Mouse (Mus musculus): ENCODE results near the gene Nuak2. TPM values are rescaled to one million over a fixed set of nuclear protein-coding genes. Genes with fewer than 3 reads are reported as not detected.
A peak's percentile ranks its signal among the peaks of the same experiment; 100 is the strongest.

Nuak2 gene
- polyA plus RNA-seq, 1 experiment from 2014 or later: 13.4 TPM

DNA sequence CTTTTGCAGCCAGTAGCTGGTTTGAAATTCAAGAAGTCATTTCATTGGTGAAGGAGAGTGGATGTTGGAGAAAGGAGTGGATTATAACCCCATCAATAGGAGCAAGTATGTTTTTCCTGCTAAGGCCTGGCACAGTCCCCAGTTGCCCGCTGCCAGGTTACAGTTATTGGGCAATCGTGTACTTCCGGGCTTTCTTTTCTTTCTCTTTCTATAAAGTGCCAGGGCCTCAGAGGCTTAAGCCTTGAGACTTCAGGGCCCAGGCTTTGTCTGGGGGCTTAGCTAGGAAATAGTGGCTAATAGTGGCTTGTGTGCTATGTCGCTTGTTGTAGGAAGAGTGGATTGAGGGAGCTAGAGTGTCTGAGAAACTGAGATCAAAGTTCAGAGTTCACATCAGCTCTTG, 1.5 kb downstream of the Nuak2 start:
- peak overlapping the region; percentile 49 for H3K27ac ChIP-seq (ENCODE audit: low read length)
- no peaks in the 10 kb centered on the region for H3K36me3 ChIP-seq (ENCODE audit: control insufficient read depth, insufficient read depth)
- H3K9ac ChIP-seq (replicated peaks; ENCODE audit: low read depth, low read length): peak overlapping the region; percentile 1; the same call in 1 of the 2 replicates
- no peaks in the 10 kb centered on the region for H3K27me3 ChIP-seq (replicated peaks; ENCODE audit: control insufficient read depth, insufficient read depth, low read length)
- peak; percentile 14; the same call in 1 of the 2 replicates for ATAC-seq
- H3K4me2 ChIP-seq (ENCODE audit: low read length): peak overlapping the region; percentile 88
- H3K9me3 ChIP-seq (ENCODE audit: control insufficient read depth, low read length): no peaks in the 10 kb centered on the region
- WGBS: 7% methylated on average over 4 of the region's 4 CpGs
- peak overlapping the region; percentile 73 for H3K4me3 ChIP-seq (replicated peaks; ENCODE audit: low read length)
- H3K4me1 ChIP-seq (replicated peaks; ENCODE audit: control insufficient read depth, insufficient read depth, low read length): peaks cover 42% of the 10 kb centered on the region

DNA sequence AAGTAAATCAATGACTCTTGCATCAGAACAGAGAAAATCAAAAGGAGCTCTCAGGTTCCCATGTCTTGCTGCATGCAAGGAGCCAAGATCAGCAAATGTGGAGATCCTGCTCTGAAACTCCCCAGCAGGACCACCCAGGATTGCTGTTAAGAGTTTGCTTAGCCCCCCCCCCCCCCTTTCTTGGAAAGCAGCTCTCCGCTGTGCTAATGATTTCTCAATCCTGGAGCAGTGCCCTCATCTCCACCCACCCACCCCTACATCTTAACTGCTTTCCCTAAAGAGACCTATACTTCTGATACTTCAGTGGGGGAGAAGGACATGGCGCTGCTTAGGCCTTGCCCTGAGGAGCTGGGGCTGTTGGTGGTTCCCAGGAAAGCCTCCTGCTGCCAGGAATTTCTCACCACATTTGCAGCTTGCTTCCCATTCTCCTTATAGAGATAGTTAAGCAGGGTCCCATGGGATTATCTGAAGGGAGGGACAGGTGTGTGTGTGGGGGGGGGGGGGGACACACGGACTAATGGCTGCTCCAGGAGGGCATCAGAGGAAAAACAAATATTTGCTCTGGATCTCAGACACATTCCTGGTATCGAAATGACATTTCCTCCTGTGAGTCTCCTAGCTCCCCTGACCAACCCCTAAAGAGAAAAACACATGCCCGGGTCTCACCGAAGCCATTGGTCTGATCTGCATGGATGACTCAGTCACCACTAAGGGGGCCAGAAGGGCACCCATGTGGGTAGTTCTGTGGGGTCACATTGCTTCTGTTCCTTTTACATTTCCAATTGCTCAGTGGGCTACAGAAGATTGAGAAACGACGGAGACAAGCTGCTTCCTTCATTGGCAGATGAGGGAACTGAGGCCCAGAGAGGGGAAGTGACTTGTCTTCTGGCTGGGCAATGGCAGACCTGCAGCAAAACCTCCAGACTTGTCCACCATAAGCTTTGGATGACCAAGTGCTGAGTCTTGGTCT, 2.3 kb downstream of the Nuak2 start:
- Histone ChIP-seq H3K4me1 (replicated peaks; ENCODE audit: control insufficient read depth, insufficient read depth, low read length) (peaks cover 50% of the 10 kb centered on the region), H3K9me3 (ENCODE audit: control insufficient read depth, low read length) (no peaks in the 10 kb centered on the region), H3K9ac (replicated peaks; ENCODE audit: low read depth, low read length) (peak overlapping the region; percentile 30; the same call in 1 of the 2 replicates), H3K27me3 (replicated peaks; ENCODE audit: control insufficient read depth, insufficient read depth, low read length) (no peaks in the 10 kb centered on the region), H3K27ac (ENCODE audit: low read length) (peak overlapping the region; percentile 60), H3K4me2 (ENCODE audit: low read length) (peak overlapping the region; percentile 88), H3K36me3 (ENCODE audit: control insufficient read depth, insufficient read depth) (no peaks in the 10 kb centered on the region), H3K4me3 (replicated peaks; ENCODE audit: low read length) (peak overlapping the region; percentile 73)
- 24% methylated on average over 8 of the region's 8 CpGs for whole genome bisulfite sequencing
- no peak for ATAC-seq

DNA sequence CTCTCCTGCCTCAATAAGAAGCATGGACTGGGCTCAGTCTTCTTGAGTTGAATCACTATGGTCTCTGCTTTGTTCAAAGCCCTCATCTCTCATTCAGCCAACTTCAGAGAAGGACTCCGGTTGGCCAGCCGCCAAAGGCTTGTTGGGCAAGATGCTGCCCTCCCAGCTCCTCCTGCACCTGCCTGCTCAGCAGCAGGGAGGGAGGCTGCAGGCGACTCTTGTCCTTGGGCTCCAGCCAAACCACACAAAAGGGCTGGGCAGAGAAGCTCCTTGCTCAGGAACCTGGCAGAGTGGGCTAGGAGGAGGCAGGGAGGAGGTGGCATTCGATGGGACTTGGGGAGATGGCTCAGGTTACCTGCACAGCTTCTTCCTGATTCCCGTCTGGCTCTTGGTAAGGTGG, 3.3 kb downstream of the Nuak2 start:
- Histone ChIP-seq H3K4me1 (replicated peaks; ENCODE audit: control insufficient read depth, insufficient read depth, low read length) (peaks cover 52% of the 10 kb centered on the region), H3K4me2 (ENCODE audit: low read length) (peak overlapping the region; percentile 88)

DNA sequence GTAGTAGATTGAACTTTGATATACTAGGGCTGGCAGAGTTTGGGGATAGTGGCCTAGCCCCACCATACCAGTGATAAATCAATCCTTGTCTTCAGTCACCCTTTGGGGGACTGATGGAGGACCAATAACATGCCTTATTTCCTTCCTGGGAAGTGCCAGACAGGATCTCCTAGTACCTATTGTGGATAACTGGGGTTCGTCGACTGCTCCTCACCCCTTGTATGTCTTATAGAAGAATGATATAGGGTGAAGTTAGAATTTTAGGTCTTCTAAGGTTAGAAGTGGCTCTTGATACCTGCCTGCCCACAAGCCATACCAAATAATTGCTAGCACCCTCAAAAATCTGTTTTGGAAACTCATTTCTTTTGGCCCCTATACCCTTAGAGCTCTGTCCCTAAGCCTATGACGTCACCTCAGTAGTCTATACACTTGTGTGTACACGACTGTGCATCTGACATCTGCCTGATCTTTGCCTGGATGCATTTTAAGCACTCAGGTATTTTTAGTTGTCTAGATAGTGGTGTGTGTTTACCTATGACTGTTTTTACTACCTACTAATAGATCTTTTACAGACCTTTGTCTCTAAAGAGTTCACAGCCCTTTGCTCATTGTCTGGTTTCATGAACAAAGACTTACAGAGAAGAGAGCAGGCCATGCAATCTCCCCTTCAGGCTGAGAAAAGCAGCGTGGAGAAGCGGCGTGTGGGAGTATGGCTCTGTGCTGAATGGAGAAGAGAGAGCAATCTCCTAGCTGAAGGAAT, 6.1 kb downstream of the Nuak2 start:
- Histone ChIP-seq H3K9me3 (ENCODE audit: control insufficient read depth, low read length) (no peaks in the 10 kb centered on the region), H3K4me1 (replicated peaks; ENCODE audit: control insufficient read depth, insufficient read depth, low read length) (peaks cover 56% of the 10 kb centered on the region), H3K4me2 (ENCODE audit: low read length) (no peak overlapping the region), H3K36me3 (ENCODE audit: control insufficient read depth, insufficient read depth) (no peaks in the 10 kb centered on the region), H3K4me3 (replicated peaks; ENCODE audit: low read length) (no peak overlapping the region), H3K27ac (ENCODE audit: low read length) (peak overlapping the region; percentile 91), H3K27me3 (replicated peaks; ENCODE audit: control insufficient read depth, insufficient read depth, low read length) (no peaks in the 10 kb centered on the region), H3K9ac (replicated peaks; ENCODE audit: low read depth, low read length) (peak overlapping the region; percentile 43)
- 26% methylated on average over 7 of the region's 7 CpGs for WGBS
- ATAC-seq: no peak

More for the DNA sequence above, 3.3 kb downstream of the Nuak2 start:
- Histone ChIP-seq H3K9ac (replicated peaks; ENCODE audit: low read depth, low read length) (peak overlapping the region; percentile 10; the same call in 1 of the 2 replicates), H3K27ac (ENCODE audit: low read length) (peak overlapping the region; percentile 60), H3K36me3 (ENCODE audit: control insufficient read depth, insufficient read depth) (no peaks in the 10 kb centered on the region), H3K9me3 (ENCODE audit: control insufficient read depth, low read length) (no peaks in the 10 kb centered on the region), H3K27me3 (replicated peaks; ENCODE audit: control insufficient read depth, insufficient read depth, low read length) (no peaks in the 10 kb centered on the region), H3K4me3 (replicated peaks; ENCODE audit: low read length) (no peak overlapping the region)
- WGBS: 12% methylated on average over 5 of the region's 5 CpGs
- no peak for ATAC-seq

DNA sequence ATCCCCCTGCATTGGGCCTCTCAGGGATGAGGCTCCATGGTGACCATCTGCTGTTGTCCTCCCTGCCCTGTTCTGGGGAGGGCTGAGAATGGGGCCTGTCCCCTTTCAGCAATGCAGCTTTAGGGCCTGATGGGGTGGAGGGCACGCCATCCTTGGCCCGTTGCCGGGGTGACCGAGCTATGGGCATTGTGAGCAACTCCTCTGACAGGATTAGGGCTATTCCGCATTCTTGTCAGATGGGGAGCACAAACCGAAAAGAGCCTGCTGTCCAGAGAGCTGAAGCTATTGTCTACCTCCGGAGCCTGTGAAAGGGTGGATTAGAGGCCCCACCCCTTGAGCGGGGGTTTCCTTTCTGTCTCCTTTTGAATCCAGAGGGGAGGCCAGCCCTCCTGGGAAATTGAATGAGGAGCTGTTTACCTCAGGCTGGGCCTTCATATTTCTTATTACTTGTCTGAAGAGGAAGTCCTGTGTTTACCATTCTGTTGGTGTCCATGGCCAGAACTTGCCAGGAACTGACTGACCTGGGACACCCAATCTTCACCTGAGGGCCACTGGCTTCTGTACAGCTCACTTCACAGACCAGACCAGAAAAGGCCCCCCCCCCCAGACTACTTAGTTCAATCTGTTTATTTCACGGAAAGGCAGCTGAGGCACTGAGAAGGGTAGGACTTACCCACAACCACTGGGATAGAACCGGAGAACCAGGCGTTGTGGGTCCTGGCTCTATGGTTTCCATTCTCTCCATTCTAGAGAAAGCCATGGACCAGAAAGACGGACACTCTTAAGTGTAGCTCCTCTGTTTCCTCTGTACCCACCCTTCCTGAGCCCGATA, 7.0 kb downstream of the Nuak2 start:
- 4% methylated on average over 13 of the region's 13 CpGs for WGBS
- Histone ChIP-seq H3K27me3 (replicated peaks; ENCODE audit: control insufficient read depth, insufficient read depth, low read length) (no peaks in the 10 kb centered on the region), H3K4me1 (replicated peaks; ENCODE audit: control insufficient read depth, insufficient read depth, low read length) (peaks cover 53% of the 10 kb centered on the region)

DNA sequence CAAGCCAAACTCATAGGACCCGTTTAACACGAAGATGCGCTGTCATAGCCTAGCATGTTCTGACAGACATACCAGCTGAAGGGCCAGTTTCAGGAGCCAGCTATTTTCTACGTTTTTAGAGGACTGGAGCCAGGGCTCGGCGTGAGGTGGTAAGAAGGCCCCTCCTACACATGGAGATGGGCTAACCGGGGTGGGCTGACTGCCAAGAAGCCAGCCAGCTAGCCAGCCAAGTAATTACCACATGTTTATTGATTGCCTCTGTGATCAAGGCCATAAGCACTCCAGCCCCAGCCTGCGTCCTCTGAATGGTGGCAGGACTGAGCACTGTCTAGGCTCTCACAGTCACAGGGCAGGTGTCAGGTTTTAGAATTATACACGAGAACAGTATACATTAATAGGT, 10.9 kb downstream of the Nuak2 start:
- ATAC-seq: peak; percentile 42
- Histone ChIP-seq H3K36me3 (ENCODE audit: control insufficient read depth, insufficient read depth) (peaks cover 5% of the 10 kb centered on the region; the same call in 1 of the 2 replicates), H3K4me3 (replicated peaks; ENCODE audit: low read length) (no peak overlapping the region), H3K4me1 (replicated peaks; ENCODE audit: control insufficient read depth, insufficient read depth, low read length) (peaks cover 36% of the 10 kb centered on the region), H3K9ac (replicated peaks; ENCODE audit: low read depth, low read length) (no peak overlapping the region), H3K4me2 (ENCODE audit: low read length) (no peak overlapping the region), H3K27ac (ENCODE audit: low read length) (0 out of 2 replicates have a peak overlapping the region, but pooled peaks have one; percentile 24), H3K9me3 (ENCODE audit: control insufficient read depth, low read length) (no peaks in the 10 kb centered on the region), H3K27me3 (replicated peaks; ENCODE audit: control insufficient read depth, insufficient read depth, low read length) (no peaks in the 10 kb centered on the region)
- WGBS: 14% methylated on average over 9 of the region's 9 CpGs

More for the DNA sequence above, 7.0 kb downstream of the Nuak2 start:
- Histone ChIP-seq H3K4me2 (ENCODE audit: low read length) (peak overlapping the region; percentile 6; the same call in 1 of the 2 replicates), H3K36me3 (ENCODE audit: control insufficient read depth, insufficient read depth) (0 out of 2 replicates have a peak, but pooled peaks cover 2% of the 10 kb centered on the region), H3K27ac (ENCODE audit: low read length) (peak overlapping the region; percentile 91), H3K9ac (replicated peaks; ENCODE audit: low read depth, low read length) (peak overlapping the region; percentile 43), H3K9me3 (ENCODE audit: control insufficient read depth, low read length) (no peaks in the 10 kb centered on the region), H3K4me3 (replicated peaks; ENCODE audit: low read length) (no peak overlapping the region)
- ATAC-seq: peak; percentile 81

DNA sequence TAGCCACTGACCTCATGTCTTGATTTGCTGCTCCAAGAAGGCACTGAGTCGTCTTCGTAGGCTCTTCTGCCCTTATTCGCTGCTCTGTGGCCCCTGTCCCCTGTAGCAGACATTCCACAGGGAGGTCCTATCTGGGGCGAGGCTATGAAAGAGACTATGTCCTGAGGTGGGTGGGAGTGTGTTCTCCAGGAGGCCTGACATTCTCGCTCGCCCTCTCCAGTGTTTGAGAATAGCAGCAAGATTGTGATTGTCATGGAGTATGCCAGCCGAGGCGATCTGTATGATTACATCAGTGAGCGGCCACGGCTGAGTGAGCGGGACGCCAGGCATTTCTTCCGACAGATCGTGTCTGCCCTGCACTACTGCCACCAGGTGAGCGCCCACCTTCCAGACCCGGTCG, 11.6 kb downstream of the Nuak2 start:
- Histone ChIP-seq H3K9me3 (ENCODE audit: control insufficient read depth, low read length) (no peaks in the 10 kb centered on the region), H3K4me3 (replicated peaks; ENCODE audit: low read length) (no peak overlapping the region), H3K9ac (replicated peaks; ENCODE audit: low read depth, low read length) (no peak overlapping the region), H3K4me2 (ENCODE audit: low read length) (no peak overlapping the region), H3K27me3 (replicated peaks; ENCODE audit: control insufficient read depth, insufficient read depth, low read length) (no peaks in the 10 kb centered on the region), H3K4me1 (replicated peaks; ENCODE audit: control insufficient read depth, insufficient read depth, low read length) (peaks cover 31% of the 10 kb centered on the region), H3K27ac (ENCODE audit: low read length) (no peak overlapping the region), H3K36me3 (ENCODE audit: control insufficient read depth, insufficient read depth) (peaks cover 6% of the 10 kb centered on the region; the same call in 1 of the 2 replicates)
- 76% methylated on average over 17 of the region's 17 CpGs for WGBS
- ATAC-seq: no peak

DNA sequence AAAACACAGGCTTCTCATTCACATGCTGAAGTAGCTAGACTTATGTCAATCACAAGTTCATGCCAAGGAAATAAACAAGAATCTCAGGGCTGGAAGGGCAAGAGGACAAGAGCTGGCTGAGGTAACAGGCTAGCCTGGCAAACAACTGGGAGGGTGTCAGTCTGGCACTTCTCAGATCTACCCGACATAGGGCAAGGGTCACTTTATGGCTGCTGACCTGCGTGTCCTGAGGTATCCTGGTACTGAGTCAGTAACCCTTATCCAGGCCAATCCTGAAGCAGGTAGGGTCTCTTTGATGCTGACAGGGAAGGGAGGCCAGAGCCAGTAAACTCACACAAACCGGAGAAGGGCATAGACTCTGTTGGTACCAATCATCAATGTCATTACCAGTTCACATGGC, 12.6 kb downstream of the Nuak2 start:
- H3K4me2 ChIP-seq (ENCODE audit: low read length): no peak overlapping the region
- H3K36me3 ChIP-seq (ENCODE audit: control insufficient read depth, insufficient read depth): peaks cover 6% of the 10 kb centered on the region; the same call in 1 of the 2 replicates
- no peak overlapping the region for H3K27ac ChIP-seq (ENCODE audit: low read length)
- H3K27me3 ChIP-seq (replicated peaks; ENCODE audit: control insufficient read depth, insufficient read depth, low read length): no peaks in the 10 kb centered on the region
- peaks cover 32% of the 10 kb centered on the region for H3K4me1 ChIP-seq (replicated peaks; ENCODE audit: control insufficient read depth, insufficient read depth, low read length)
- H3K9me3 ChIP-seq (ENCODE audit: control insufficient read depth, low read length): no peaks in the 10 kb centered on the region
- no peak overlapping the region for H3K9ac ChIP-seq (replicated peaks; ENCODE audit: low read depth, low read length)
- no peak for ATAC-seq
- no peak overlapping the region for H3K4me3 ChIP-seq (replicated peaks; ENCODE audit: low read length)
- WGBS: 90% methylated on average over 3 of the region's 3 CpGs

All from forebrain, embryonic 16.5 days (tissue).